Mouse (Mus musculus): ENCODE measurements around the gene Tbc1d10a. TPM values are rescaled to one million over a fixed set of nuclear protein-coding genes. Genes with fewer than 3 reads are reported as not detected.
A peak's percentile ranks its signal among the peaks of the same experiment; 100 is the strongest.

Tbc1d10a gene
- polyA plus RNA-seq, 1 experiment from 2014 or later, result 25.4 TPM

Small RNAs within 50 kb of the gene (microRNA-seq; reads per million reads assigned to microRNA genes)
- 5.4 reads per million, percentile 13 among the genes with 10 or more reads in this experiment for gene Mir3060

Other genes with a start within 250 kb of the Tbc1d10a start
- gene Pes1, start 222.8 kb upstream of the Tbc1d10a start, polyA plus RNA-seq (2016; fragmentation: Nextera tagmentation; extraction: Ambion mirVana), result 116 and 118 TPM in 2 replicates
- 0.36 TPM in 2 replicates for gene 4930556J24Rik, start 210.0 kb upstream of the Tbc1d10a start, polyA plus RNA-seq (2016; fragmentation: Nextera tagmentation; extraction: Ambion mirVana)
- gene Gal3st1, start 203.2 kb upstream of the Tbc1d10a start, polyA plus RNA-seq (2016; fragmentation: Nextera tagmentation; extraction: Ambion mirVana), result 0.16 and 0.17 TPM in 2 replicates
- gene Sec14l4, start 155.3 kb upstream of the Tbc1d10a start, polyA plus RNA-seq (2016; fragmentation: Nextera tagmentation; extraction: Ambion mirVana), result not detected in 2 replicates
- not detected in 2 replicates for gene Sec14l3, start 121.9 kb upstream of the Tbc1d10a start, polyA plus RNA-seq (2016; fragmentation: Nextera tagmentation; extraction: Ambion mirVana)
- gene Mtfp1, start 91.3 kb upstream of the Tbc1d10a start, polyA plus RNA-seq (2016; fragmentation: Nextera tagmentation; extraction: Ambion mirVana), result 13.7 and 14.4 TPM in 2 replicates
- 3.0 and 3.5 TPM in 2 replicates for gene Sec14l2, start 63.4 kb upstream of the Tbc1d10a start, polyA plus RNA-seq (2016; fragmentation: Nextera tagmentation; extraction: Ambion mirVana)
- gene Rnf215, start 51.6 kb upstream of the Tbc1d10a start, polyA plus RNA-seq (2016; fragmentation: Nextera tagmentation; extraction: Ambion mirVana), result 19.1 and 19.7 TPM in 2 replicates
- 6.5 and 7.8 TPM in 2 replicates for gene Ccdc157, start 26.5 kb upstream of the Tbc1d10a start, polyA plus RNA-seq (2016; fragmentation: Nextera tagmentation; extraction: Ambion mirVana)
- gene Sf3a1, start 26.4 kb upstream of the Tbc1d10a start, polyA plus RNA-seq (2016; fragmentation: Nextera tagmentation; extraction: Ambion mirVana), result 103 and 104 TPM in 2 replicates
- gene Castor1, start 31.4 kb downstream of the Tbc1d10a start, polyA plus RNA-seq (2016; fragmentation: Nextera tagmentation; extraction: Ambion mirVana), result 1.9 and 2.6 TPM in 2 replicates
- 0.06 TPM in 1 of 2 replicates, not detected in the other for gene Osm, start 49.6 kb downstream of the Tbc1d10a start, polyA plus RNA-seq (2016; fragmentation: Nextera tagmentation; extraction: Ambion mirVana)
- 0.11 TPM in 1 of 2 replicates, not detected in the other for gene Lif, start 70.8 kb downstream of the Tbc1d10a start, polyA plus RNA-seq (2016; fragmentation: Nextera tagmentation; extraction: Ambion mirVana)